Mouse (Mus musculus) liver, adult (tissue): ENCODE measurements at regions not wholly inside any gene's neighbourhood (a gene's known extent, or its start where the extent isn't known, plus 50 kb on each side); places are given as distances from the start of the nearest gene placed in this dataset.

Experiments
- GATA4 ChIP-seq: IDR thresholded peaks from 2 replicates; pipeline ENCODE4 v1.6.1; 2014; ENCODE audit warnings: mild to moderate bottlenecking, low read length; ENCODE audit not compliant: insufficient replicate concordance

DNA sequence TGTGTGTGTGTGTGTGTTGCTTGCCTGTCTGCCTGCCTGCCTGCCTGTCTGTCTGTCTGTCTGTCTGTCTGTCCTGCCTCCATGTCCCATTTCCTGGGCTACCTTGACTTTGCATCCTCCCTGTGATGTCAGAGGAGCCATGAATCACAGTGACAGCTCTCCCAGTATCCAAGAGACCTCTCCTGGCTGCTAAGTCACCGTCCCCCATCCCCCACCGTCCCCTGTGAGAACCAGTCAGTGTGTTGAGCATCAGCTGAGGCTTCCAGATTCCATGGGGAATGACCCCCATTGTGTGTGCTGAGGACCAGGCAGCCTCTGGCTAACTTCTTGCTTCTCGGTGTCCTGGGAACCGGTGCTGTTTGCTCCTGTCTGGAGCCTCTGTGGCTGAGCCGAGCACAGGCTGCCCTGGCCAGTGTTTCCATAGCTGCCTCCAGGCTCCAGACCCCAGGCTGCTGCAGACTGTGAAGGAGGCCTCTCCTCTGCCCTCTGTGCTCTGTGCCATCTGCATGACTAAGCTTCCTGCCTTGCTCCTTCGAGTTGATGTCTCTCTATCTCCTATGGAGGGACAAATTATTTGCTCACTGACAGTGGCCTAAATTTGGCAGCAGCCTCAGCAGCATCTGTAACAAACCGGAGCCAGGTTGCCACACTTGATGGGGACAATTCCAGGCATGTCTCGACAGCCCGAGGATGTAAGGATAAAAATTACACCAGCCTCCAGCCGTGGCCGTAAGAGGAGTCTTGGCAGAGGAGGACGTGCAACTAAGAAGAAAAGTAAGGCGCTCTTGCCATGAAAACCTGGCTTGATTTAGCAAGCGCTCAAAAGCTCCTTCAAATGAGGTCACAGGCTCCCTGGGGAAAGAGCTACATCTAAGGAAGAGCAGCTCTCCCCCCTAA, 230.7 kb downstream of the Prex1 start:
- no peak for TF ChIP-seq GATA4

DNA sequence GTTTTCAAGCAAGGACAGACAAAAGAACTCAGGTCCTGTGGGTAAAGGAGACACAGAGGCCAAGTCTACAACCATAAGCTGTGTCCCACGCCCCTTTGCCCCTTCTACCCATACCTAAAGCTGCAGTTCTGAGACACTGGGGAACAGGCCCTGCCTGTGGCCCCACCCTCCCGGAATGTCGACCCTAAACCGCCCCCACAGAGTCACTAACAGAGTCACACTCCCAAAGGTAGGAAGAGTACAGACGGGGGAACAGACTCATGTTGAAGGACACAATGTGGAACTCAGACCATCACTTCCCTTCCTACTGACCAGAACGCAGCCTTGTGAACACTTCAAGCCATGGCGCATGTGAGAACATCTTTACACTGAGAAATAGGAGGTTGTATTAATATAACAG, 231.9 kb downstream of the Prex1 start:
- TF ChIP-seq GATA4, result no peak

DNA sequence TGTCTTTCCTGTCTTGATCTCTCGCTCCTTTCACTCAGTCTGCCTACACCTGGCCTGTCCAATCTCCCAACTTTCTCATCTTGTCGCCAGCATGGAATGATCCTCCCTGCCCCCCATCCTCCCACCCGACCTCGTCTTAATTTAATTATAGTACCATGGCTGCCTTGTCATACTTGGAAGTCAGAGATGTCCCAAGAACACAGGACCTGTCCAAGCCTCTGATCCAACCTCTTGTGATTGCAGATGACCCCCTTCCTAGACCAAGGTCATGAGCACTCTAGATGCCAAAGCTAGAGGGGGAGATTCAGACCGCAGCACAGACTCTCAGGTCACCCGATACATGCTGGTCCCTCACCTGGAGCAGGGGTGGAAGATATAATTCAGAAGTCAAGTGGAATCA, 232.3 kb downstream of the Prex1 start:
- TF ChIP-seq GATA4, result no peak

DNA sequence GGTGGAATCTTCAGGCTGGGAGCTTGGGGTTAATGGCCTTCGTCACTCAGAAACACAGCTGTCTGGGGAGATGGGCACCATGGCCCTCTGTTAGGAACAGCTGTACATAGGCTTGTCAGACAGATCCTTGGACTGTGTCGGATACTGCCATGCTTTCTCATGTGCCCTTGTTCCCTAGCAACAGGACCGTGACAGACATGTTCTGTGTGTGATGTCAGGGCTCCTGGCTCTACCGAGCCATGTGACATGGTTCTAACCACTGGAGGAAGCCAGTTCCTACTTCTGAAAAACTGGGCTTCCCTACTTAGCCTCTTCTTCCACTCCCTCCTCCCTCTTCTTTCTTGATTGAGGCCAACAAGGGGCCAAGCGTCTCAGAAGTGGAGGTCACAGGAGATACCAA, 232.7 kb downstream of the Prex1 start:
- TF ChIP-seq GATA4, result no peak

DNA sequence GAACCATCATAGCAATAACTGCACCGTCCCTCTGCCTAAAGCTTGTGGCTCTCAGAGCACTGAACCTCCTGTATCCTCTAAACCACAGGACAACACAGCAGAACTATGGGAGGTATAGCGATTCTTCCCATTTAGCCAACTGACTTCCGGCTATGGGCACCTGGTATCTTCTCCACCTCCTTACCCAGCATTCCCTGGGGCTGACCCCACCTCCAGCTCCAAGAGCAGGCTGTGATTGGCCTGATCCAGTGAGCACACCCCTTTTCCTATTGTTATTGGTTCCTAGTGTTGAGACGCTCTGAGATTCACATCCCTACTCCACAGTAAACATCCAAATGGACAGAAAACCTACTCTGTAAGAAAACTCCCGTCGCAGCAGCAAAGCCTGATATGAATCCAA, 236.7 kb downstream of the Prex1 start:
- no peak for TF ChIP-seq GATA4

DNA sequence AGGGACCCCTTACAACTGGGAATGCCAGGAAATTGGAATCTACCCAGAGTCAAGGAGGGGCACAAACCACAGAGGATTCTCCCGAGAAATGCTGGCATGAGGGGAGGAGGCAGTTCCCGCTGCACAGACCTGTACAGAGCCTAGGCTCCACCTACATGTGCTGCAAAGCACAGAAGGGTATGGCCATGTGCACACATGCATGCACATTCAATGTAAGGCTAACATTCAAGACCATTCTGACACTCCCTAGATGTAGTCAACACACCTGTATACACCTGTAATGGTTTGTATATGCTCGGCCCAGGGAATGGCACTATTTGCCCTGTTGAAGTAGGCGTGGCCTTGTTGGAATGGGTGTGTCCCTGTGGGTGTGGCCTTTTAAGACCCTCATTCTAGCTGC, 238.0 kb downstream of the Prex1 start:
- TF ChIP-seq GATA4, result no peak

DNA sequence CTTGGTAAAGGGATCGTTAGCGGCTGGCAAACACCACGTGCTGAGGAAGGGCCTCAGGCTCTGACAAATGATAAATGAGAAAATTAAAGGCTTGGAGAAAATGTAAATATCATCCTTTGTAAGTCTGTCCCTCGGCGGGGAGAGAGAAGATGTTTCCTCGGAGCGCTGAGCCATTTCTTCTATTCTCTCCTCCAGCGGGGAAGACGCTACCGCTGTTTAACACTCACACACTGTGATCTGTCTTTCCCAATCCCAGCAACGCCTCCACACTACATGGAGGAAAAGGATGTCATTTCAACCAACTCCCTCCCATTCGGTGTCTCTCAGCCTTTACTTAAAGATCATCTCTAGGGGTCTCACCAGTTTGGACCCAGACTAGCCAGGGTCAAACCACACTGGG, 239.0 kb downstream of the Prex1 start:
- no peak for TF ChIP-seq GATA4

DNA sequence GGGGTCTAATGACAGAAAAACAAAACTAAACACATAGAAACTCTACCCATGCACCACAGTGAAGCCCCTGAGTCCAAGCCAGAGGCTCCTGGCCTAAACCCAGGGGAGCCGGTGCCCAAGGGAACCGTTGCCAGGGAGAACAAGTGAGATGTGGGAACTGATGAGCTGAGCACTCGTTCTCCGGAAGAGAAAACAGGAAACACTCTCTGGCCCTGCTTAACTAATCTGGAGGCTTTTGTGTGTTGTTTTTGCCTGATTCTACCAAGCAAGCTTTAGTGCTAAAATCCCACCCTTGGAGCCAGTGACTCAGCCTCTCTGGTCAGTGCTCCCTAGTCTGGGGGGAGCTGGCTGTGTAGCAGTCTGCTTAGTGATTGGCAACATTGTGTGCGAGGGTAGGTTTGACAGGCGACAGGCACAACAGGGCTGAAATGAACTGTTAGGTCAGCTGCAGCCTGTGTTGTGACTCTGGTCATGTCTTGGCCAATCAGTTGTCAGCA, 242.3 kb downstream of the Prex1 start:
- no peak for TF ChIP-seq GATA4

DNA sequence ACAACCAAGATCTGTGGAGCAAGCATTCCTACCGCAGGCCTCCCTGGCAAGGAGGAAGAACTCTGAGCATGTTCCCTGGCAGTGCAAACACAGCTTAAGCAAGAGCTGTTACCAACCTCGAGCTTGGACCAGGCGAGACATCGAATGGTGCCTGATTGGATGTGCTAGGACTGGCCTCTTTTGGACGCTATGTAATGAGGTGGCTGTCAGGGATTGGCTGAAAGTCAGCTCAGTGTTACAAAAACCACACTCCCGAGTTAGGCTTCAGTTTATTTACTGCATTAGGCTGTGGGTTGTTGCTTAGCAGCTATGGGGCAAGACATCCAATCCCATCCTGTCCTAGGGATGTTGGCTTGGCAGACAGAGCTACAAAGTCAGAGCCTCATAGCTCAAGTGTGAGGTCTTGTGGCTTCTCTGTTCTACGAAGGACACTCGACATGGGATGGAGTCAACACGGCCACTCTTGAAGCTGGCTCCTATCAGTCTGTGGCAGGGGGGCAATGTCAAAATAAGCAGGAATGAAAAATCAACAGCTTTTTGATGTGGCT, 244.5 kb downstream of the Prex1 start:
- no peak for TF ChIP-seq GATA4

DNA sequence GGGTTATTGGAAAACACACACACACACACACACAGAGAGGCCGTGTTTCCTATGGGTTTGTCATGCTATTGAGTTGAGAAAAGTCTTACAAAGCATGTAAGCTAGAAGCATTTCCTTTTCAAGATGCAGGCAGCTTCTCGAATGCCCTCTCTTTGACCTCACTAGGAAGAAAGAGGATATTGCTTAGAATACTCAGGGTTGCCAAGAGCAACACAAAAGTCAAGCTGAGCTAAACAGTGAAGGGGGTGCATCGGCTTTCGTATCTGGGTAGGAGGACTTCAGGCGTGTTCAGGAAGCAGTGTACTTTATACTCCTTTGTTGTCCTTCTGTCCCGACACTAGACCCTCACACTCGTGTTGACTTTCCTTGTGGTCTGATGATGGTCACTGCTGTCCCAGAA, 246.5 kb downstream of the Prex1 start:
- no peak for TF ChIP-seq GATA4

DNA sequence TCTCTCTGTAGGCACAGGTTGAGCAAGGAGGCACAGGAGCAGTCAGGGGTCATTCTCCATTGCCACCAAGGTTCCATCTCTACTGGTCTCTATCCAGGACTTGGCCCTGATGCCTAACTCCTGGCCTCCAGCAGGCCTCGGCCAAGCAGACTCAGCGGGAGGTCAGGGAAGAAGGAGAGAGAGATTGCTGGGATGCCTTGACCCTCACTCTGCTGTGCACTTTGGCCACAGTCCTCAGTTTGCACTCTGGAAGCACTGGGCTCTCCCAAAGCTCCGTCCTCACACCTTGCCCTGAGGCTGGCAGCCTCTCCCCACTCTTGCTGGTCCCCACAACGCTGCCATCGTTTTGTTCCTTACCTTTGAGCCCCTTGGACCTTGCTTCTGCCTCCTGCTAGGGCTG, 248.1 kb downstream of the Prex1 start:
- TF ChIP-seq GATA4, result no peak

DNA sequence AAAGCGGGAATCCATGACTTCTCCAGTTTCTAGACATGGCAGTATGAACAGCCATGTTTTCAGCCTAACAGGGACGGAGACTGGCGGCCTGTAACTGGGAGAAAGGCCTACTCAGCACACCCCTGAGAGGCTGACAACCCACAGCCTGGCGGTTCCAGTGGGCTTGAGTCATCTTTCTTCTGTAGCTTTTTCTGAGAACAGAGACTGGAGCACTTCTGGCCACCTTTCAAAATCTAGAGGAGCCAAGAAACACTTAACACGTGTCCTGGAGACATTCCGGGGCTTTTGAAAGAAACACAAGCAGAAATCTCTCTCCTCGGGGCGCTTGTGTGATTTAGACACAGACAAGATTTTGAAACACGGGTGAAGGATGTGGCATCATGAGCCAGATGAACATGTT, 250.1 kb downstream of the Prex1 start:
- TF ChIP-seq GATA4, result no peak

DNA sequence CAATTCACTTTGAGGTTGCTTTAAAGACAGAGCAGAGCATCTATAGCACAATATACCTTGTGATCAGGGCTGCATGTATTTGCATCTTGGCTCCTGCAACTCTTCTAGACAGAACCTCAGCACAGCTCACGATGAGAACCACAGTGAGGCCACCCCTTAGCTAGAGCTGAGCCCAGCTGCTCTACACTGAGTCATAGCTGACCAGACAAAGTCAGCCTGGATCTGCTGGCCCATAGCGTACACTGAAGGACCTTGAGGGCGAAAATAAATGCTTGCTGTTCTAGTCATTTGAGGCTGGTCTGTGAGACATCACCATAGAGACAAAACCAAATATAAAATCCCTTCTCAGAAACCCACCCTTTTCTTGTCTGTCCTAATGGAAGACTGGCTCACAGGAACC, 251.7 kb downstream of the Prex1 start:
- TF ChIP-seq GATA4, result no peak

DNA sequence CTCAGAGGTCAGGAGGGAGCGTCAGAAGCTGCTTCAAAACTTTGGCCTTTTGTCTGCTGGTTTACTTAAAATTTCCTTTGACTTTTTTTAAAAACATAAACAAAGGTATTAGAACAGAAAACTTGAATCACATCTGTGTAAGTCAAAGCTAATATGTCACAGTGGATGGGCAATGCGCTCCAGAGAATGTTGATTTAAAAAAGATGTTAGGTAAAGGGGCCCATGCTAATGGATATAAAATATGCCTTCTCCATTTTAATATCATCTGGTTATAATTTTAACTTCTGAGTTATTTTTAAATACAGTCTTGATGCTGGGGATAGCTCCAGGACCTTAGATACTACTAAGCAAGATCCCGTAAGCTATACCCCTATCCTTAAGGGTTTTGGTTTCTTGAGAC, 252.5 kb downstream of the Prex1 start:
- no peak for TF ChIP-seq GATA4

DNA sequence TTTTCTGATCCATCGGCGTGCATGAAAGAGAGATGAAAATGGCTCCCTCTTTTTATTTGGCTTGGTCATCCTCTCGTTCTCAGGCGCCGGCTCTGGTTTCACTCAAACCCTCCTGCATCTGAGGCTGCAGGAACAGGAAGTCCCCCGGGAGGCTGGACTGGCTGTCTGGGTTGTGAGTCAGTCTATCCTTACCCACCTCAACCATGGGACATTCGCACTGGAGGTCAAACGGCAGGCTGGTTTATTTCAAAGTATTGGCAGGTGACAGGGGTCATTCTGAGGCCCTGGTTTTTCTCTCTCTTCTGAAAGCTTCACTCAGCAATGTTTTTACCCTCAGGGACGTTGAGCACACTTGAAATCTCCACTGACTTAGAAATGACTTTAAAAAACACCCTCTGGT, 253.7 kb downstream of the Prex1 start:
- TF ChIP-seq GATA4, result no peak

DNA sequence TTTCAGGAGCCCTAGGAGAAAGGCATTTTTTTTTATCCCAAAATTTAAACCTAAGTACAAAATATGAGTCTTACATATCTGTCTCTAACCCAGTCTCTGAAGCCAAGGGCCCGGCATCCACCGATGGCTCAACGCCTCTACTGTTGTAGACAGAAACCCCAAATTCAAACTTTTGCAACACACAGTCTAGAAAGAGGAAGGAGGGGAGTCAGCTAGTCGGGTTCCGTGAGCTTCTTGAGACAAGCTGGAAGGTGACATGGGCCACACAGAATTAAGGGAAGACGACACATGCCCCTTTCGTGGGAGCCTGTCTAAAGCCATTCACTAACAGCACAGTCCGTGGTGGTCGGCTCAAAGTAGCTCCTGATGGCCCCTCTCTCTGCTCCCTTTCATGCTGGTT, 254.7 kb downstream of the Prex1 start:
- TF ChIP-seq GATA4, result no peak
